Mouse (Mus musculus): ENCODE results near the gene Ceacam10. TPM values are rescaled to one million over a fixed set of nuclear protein-coding genes. Genes with fewer than 3 reads are reported as not detected.
"Not testable (repeated sequence)": the region's sequence is repeated elsewhere in the genome, so short reads cannot be mapped to it uniquely, and the experiment has no call there.

The Ceacam10 gene
- polyA plus RNA-seq (2012; ENCODE audit: insufficient read depth, insufficient read length, missing spikeins), result 1.7 TPM in 1 of 2 replicates, not detected in the other

GRCm38 (mm10) chr7:24776918-24777317, at the start of gene Ceacam10:
TSS of gene Ceacam10 (plus strand) at chr7:24777206.
- H3K27ac ChIP-seq (ENCODE audit: insufficient read depth, low read depth, low read length); H3K4me3 ChIP-seq (ENCODE audit: insufficient read depth, low read length); H3K4me1 ChIP-seq (ENCODE audit: control insufficient read depth, insufficient read depth, low read length): not testable (repeated sequence)

- Histone ChIP-seq H3K4me3 (ENCODE audit: insufficient read depth, low read length) (no peak overlapping the region), H3K27ac (ENCODE audit: insufficient read depth, low read depth, low read length) (no peak overlapping the region), H3K4me1 (ENCODE audit: control insufficient read depth, insufficient read depth, low read length) (peaks cover 3% of the 10 kb centered on the region; the same call in 1 of the 2 replicates)
- no peak for TF ChIP-seq POLR2A (IDR thresholded peaks at IDR 0.05; ENCODE audit: borderline replicate concordance, low read depth, low read length)
- TF ChIP-seq CTCF (IDR thresholded peaks at IDR 0.05; ENCODE audit: low read depth, low read length), result no peak
Measured at GRCm38 (mm10) chr7:24735970-24736670, 40.9 kb upstream of the Ceacam10 start.

- H3K4me3 ChIP-seq (ENCODE audit: insufficient read depth, low read length), result no peak overlapping the region
- TF ChIP-seq CTCF (IDR thresholded peaks at IDR 0.05; ENCODE audit: low read depth, low read length) (no peak), POLR2A (IDR thresholded peaks at IDR 0.05; ENCODE audit: borderline replicate concordance, low read depth, low read length) (no peak)
- H3K4me1 ChIP-seq (ENCODE audit: control insufficient read depth, insufficient read depth, low read length), result peaks cover 8% of the 10 kb centered on the region
- no peak overlapping the region for H3K27ac ChIP-seq (ENCODE audit: insufficient read depth, low read depth, low read length)
Measured at GRCm38 (mm10) chr7:24750695-24751094, 26.3 kb upstream of the Ceacam10 start.

- Histone ChIP-seq H3K4me3 (ENCODE audit: insufficient read depth, low read length) (no peak overlapping the region), H3K27ac (ENCODE audit: insufficient read depth, low read depth, low read length) (no peak overlapping the region), H3K4me1 (ENCODE audit: control insufficient read depth, insufficient read depth, low read length) (peaks cover 8% of the 10 kb centered on the region)
- TF ChIP-seq POLR2A (IDR thresholded peaks at IDR 0.05; ENCODE audit: borderline replicate concordance, low read depth, low read length) (no peak), CTCF (IDR thresholded peaks at IDR 0.05; ENCODE audit: low read depth, low read length) (no peak)
Measured at GRCm38 (mm10) chr7:24751610-24752009, 25.4 kb upstream of the Ceacam10 start.

GRCm38 (mm10) chr7:24753476-24753875, 23.5 kb upstream of the Ceacam10 start:
- H3K4me3 ChIP-seq (ENCODE audit: insufficient read depth, low read length), result no peak overlapping the region
- no peak for TF ChIP-seq POLR2A (IDR thresholded peaks at IDR 0.05; ENCODE audit: borderline replicate concordance, low read depth, low read length)
- no peak for TF ChIP-seq CTCF (IDR thresholded peaks at IDR 0.05; ENCODE audit: low read depth, low read length)
- H3K27ac ChIP-seq (ENCODE audit: insufficient read depth, low read depth, low read length), result no peak overlapping the region
- peaks cover 11% of the 10 kb centered on the region for H3K4me1 ChIP-seq (ENCODE audit: control insufficient read depth, insufficient read depth, low read length)

- TF ChIP-seq POLR2A (IDR thresholded peaks at IDR 0.05; ENCODE audit: borderline replicate concordance, low read depth, low read length) (no peak), CTCF (IDR thresholded peaks at IDR 0.05; ENCODE audit: low read depth, low read length) (no peak)
Measured at GRCm38 (mm10) chr7:24758520-24758919, 18.5 kb upstream of the Ceacam10 start.

GRCm38 (mm10) chr7:24760211-24760610, 16.8 kb upstream of the Ceacam10 start, which contains the start of gene Cd177:
TSS of gene Cd177 (minus strand) at chr7:24760311.
- TF ChIP-seq POLR2A (IDR thresholded peaks at IDR 0.05; ENCODE audit: borderline replicate concordance, low read depth, low read length) (no peak), CTCF (IDR thresholded peaks at IDR 0.05; ENCODE audit: low read depth, low read length) (no peak)
- Histone ChIP-seq H3K27ac (ENCODE audit: insufficient read depth, low read depth, low read length) (no peak within 1 kb of the TSS), H3K4me1 (ENCODE audit: control insufficient read depth, insufficient read depth, low read length) (peaks cover 11% of the 10 kb centered on the region; the same call in 1 of the 2 replicates), H3K4me3 (ENCODE audit: insufficient read depth, low read length) (no peak within 1 kb of the TSS)

More at GRCm38 (mm10) chr7:24758520-24758919, 18.5 kb upstream of the Ceacam10 start:
- Histone ChIP-seq H3K27ac (ENCODE audit: insufficient read depth, low read depth, low read length) (no peak overlapping the region), H3K4me3 (ENCODE audit: insufficient read depth, low read length) (no peak overlapping the region), H3K4me1 (ENCODE audit: control insufficient read depth, insufficient read depth, low read length) (peaks cover 16% of the 10 kb centered on the region)

- H3K27ac ChIP-seq (ENCODE audit: insufficient read depth, low read depth, low read length), result no peak overlapping the region
- H3K4me1 ChIP-seq (ENCODE audit: control insufficient read depth, insufficient read depth, low read length), result peaks cover 11% of the 10 kb centered on the region; the same call in 1 of the 2 replicates
- no peak for TF ChIP-seq POLR2A (IDR thresholded peaks at IDR 0.05; ENCODE audit: borderline replicate concordance, low read depth, low read length)
- TF ChIP-seq CTCF (IDR thresholded peaks at IDR 0.05; ENCODE audit: low read depth, low read length), result no peak
- H3K4me3 ChIP-seq (ENCODE audit: insufficient read depth, low read length), result no peak overlapping the region
Measured at GRCm38 (mm10) chr7:24761161-24761560, 15.8 kb upstream of the Ceacam10 start.

- TF ChIP-seq CTCF (IDR thresholded peaks at IDR 0.05; ENCODE audit: low read depth, low read length) (no peak), POLR2A (IDR thresholded peaks at IDR 0.05; ENCODE audit: borderline replicate concordance, low read depth, low read length) (no peak)
- Histone ChIP-seq H3K4me1 (ENCODE audit: control insufficient read depth, insufficient read depth, low read length) (peaks cover 11% of the 10 kb centered on the region; the same call in 1 of the 2 replicates), H3K27ac (ENCODE audit: insufficient read depth, low read depth, low read length) (no peak overlapping the region), H3K4me3 (ENCODE audit: insufficient read depth, low read length) (no peak overlapping the region)
Measured at GRCm38 (mm10) chr7:24762574-24762973, 14.4 kb upstream of the Ceacam10 start.

GRCm38 (mm10) chr7:24771361-24771760, 5.6 kb upstream of the Ceacam10 start:
- no peak overlapping the region for H3K27ac ChIP-seq (ENCODE audit: insufficient read depth, low read depth, low read length)
- H3K4me3 ChIP-seq (ENCODE audit: insufficient read depth, low read length), result no peak overlapping the region
- H3K4me1 ChIP-seq (ENCODE audit: control insufficient read depth, insufficient read depth, low read length), result no peaks in the 10 kb centered on the region
- TF ChIP-seq POLR2A (IDR thresholded peaks at IDR 0.05; ENCODE audit: borderline replicate concordance, low read depth, low read length) (no peak), CTCF (IDR thresholded peaks at IDR 0.05; ENCODE audit: low read depth, low read length) (no peak)

All from bone marrow macrophage, adult 2 months (primary cell).